Mouse (Mus musculus) left cerebral cortex, postnatal 25 days (tissue): ENCODE results near the gene Cox8b. TPM values are rescaled to one million over a fixed set of nuclear protein-coding genes. Genes with fewer than 3 reads are reported as not detected.

Experiments used
- DNase-seq, 2 experiments: peaks; one replicate each; pipeline ENCODE4 v3.0.0; 2022; ENCODE audit warnings: low spot score in 2 of 2, mixed read lengths in 1 of 2
- intact Hi-C: fragments of 180-260 bp; cut with DNase I; formaldehyde crosslinking; loops from one replicate; pipeline ENCODE4 v1.15.1; 2025
- total RNA-seq, 2 experiments: library from RNA; stranded (reverse); gene quantifications; 2 replicates each; pipeline ENCODE4 v1.2.3; 2021

The Cox8b gene
- total RNA-seq, 2 experiments from 2014 or later, result 1.2 TPM; not detected in 1

DNA sequence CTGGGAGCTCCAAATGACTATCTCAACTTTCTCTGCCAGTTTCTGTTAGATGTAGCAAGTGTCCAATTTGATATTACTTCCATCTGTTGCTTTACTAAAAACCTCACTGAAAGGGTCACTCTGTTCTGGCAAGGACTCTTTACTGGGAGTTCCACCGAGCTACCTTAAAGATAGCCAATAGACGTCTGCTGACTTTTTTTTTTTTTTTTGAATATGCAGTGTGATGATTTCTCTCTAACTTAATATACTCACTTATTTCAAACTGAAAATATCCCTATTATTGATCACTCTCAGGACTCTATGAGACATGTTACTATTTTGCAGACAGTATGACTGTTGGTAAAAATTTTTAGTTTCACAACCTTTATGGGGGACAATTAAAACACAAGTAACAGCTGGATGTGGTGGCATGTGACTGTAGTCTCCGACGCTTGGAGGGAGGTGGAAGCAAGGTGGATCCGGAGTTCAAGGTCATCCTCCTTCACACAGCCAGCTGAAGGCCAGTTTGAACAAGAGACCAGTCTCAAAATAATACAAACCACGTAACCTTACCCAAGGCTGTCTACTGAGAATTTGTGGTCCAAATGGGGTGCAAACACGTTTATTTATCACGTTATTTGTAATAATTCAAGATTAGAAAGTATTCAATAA is 19.3 kb downstream of the Cox8b start:
- intact Hi-C loops, result loop anchor here (1.0 kb wide), 1 partner anchor 25 kb away; the partner anchor contains the start of genes Gm45785 and Ric8a
- no peak for DNase-seq

DNA sequence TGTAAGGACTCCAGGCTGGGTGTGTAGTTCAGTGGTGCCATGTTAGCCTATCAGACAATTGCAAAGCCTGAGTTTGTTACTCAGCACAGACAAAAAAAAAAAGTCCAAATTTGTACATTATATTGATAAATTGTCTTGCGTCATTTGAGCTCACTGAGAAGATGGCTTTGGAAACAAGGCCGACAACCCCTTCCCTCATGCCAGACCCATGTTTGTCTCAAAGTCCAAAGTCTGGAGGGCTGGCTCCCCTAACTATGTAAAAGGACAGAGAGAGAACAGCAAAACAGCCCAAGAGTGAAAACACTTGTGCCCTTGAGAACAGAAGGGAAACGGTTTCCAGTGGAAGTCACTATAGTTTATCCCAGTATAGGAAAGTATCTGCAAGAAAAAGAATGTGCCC is 19.8 kb downstream of the Cox8b start:
- intact Hi-C loops, result no loop called here
- DNase-seq, result no peak

DNA sequence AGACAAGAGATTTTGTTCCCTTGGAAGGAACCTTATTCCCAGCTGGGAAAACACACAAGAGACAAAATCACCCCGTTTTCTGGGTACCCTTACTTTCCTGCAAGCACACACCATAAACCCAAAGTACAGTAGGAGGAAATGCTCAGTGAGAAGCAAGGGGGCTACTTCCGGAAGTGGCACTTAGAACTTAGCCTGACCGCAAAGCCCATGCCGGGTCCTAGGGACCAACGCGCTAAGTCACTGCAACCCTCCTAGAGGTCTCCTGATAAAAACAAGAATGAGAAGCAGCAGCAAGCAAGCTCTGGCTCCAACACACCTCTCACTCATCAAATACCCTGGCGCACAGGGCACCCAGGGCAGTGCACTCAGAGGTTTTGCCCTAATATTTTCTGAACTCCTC is 20.9 kb downstream of the Cox8b start:
- DNase-seq, result no peak
- intact Hi-C loops, result no loop called here

DNA sequence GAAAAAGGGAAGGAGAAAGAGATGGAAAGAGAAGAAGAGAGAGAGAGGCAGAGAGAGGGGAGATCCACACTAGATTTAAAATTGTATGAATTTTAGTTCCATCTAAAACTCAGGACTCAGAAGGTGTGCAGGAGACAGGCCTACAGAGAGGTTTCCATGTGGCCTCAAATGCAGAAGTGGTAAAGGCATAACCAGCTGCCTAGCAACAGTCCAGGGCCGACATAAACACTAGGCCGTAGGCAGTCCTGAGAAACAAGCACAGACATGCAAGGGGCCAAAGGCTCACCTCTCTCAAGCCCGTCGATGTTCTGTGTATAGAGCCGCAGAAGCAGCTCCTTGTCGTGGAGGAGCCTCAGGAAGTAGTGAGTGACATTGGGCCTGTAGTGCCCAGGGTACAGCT is 22.9 kb downstream of the Cox8b start:
- intact Hi-C loops, result no loop called here
- no peak for DNase-seq

DNA sequence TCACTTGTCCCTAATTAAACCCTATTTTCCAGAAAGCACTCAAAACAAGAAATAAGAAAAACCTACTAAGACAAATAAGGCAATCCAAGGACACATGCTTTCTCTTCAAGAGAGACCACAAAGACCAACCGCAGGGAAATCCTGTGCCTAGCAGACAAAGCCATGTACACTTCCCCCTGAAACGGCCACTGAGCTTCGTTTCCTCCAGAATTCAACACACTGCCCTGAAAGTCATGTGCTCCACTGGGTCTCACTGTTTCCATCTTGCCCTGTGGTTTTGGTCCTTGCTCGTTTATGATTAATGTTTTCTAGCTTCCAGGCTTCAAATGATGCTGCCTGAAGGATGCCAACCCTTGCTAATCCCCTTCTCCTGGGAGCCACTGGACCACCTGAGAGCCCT is 26.0 kb downstream of the Cox8b start:
- intact Hi-C loops, result no loop called here
- no peak for DNase-seq

DNA sequence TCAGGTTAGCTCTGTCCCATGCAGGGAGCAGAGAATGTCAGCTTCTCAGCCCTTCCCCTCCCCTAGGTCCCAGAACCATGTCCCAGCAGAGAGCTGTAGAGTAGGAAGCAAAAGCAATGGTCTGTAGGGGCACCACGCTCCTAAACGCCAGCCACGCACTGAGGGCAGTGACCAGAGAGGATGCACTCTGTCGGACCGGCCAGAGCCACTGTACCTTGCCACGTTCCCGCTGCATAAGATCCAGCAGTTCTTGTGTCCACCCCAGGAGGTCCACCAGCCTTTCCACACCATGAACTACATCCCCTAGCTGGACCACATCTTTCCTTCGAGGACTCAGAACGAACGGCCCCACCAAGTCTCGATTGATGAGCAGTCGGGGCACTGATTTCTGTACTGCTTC is 35.5 kb downstream of the Cox8b start:
- intact Hi-C loops, result no loop called here

DNA sequence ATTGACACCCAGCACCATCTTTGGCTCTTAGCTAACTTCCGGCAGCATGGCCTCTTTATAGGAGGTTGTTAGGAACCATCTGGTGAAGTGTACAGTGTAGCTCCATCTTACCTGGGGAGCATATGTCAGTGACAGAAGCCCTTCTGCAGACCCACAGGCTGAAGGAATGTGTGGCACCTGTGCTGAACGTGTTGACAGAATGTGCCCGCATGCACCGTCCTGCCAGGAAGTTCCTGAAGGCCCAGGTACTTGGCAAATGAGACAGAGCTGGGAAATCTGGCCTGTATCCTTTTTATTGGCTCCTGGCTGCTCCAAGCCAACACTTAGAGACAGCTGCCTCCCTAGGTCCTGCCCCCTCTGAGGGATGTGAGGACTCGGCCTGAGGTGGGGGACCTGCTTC is 39.5 kb downstream of the Cox8b start:
- intact Hi-C loops, result no loop called here
- no peak for DNase-seq

More for the DNA sequence above, 35.5 kb downstream of the Cox8b start:
- no peak for DNase-seq

DNA sequence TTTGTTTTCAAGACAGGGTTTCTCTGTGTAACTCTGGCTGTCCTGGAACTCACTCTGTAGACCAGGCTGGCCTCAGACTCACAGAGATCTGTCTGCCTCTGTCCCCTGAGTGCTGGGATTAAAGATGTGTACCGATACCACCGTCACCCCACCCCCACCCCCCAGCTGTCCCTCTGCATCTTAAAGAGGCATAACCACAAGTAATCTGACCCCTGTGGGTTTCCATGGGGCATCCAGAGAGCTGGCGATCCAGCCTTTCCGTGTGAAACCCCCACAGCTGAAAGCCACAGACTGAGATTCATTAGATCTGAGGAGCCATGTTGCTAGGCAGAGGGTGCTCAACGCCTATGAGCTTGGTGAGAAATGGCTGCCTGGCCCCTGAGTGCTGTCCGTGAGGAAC is 40.2 kb downstream of the Cox8b start:
- DNase-seq, result no peak
- intact Hi-C loops, result no loop called here

DNA sequence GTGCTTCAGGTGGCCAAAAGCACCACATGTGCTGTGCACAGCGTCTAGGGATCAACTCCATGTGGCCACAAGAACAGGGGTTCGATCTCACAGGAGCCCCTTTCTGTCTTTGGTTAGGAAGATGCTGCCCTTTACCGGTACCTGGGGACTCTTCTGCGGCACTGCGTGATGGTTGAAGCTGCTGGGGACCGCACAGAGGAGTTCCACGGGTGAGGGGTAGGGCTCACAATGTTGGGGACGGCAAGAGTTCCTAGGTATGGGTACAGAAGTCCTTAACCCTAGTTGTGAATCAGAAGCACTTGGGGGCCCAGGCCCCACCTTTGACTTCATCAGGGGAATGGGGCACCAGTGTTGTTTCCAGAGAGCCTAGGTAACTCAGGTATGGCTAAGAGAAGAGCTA is 41.5 kb downstream of the Cox8b start:
- intact Hi-C loops, result no loop called here
- DNase-seq, result no peak

DNA sequence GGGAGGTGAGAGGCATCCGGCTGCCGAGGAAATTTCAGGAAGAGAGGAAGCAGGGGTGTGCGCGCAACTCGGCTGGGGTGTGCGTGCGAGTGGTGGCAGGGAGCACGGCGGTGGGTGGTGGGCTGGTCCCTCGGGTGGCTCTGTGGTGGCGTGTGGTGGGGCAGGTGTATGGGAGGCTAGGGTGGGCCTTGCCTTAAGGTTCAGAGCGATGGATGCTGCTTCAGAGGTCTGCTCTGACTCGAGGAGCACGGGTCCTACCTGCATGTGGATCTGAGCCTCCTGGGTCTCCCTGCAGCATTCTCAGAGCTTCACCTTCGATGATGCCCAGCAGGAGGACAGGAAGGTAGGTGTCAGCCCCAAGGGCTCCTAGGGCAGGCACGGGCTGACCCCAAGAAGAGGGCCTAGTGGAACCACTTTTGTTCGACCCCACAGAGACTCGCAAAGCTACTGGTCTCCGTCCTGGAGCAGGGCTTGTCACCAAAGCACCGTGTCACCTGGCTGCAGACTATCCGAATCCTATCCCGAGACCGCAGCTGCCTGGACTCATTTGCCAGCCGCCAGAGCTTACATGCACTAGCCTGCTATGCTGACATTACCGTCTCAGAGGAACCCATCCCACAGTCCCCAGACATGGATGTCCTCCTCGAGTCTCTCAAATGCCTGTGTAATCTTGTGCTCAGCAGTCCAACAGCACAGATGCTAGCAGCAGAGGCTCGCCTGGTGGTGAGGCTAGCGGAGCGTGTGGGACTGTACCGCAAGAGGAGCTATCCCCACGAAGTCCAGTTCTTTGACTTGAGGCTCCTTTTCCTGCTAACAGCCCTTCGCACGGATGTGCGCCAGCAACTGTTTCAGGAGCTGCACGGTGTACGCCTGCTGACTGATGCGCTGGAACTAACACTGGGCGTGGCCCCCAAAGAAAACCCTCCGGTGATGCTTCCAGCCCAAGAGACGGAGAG is 42.4 kb downstream of the Cox8b start, which contains the start of gene Bet1l:
TSS of gene Bet1l (minus strand) at position 28 of the 956 bp plus-strand sequence.
- DNase-seq, result peak; percentile 32 to 37
- intact Hi-C loops, result loop anchor here (1.0 to 2.0 kb wide), 2 partner anchors 203 to 314 kb away; partner anchors contain the start of genes B4galnt4 and Rnh1

DNA sequence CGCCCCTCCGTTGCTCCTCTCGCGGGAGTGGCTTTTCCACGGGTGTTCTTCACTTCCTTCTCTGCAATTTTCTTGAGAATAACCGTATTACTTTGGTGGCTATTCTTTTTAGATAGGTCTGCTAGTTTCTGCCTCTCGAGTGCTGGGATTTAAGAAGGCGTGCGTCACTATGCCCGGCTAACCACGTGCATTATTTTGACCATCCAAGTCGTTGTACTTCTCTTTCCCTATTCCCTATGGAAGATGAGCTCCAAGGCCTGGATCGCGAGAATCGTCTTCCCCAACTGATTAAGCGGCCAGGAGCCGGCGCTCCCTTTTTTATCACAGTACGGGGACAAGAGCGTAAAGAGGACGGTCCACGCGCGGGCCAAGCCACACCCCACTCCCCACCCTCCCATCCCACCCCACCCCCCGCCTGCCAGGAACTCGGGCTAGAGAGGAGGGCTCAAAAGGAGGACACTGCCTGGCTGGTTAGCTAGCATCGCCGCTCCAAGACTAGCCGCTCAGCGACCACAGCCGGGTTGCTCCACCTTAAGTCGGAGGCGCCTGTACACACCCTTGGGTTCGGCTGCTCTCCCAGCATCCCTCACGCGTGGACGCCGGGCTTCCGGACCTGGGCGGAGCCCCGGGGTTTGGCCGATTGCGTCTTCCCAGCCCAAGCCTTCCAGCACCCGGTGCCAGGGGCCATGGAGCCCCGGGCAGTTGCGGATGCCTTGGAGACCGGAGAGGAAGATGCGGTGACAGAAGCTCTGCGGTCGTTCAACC is 43.3 kb downstream of the Cox8b start, which contains the start of gene Ric8a:
TSS of gene Ric8a (plus strand) at position 173 of the 765 bp plus-strand sequence.
- intact Hi-C loops, result loop anchor here (1.0 to 2.0 kb wide), 3 partner anchors 24 to 315 kb away; partner anchors contain the start of genes B4galnt4, Psmd13 and Rnh1
- peak; percentile 89 to 93 for DNase-seq

DNA sequence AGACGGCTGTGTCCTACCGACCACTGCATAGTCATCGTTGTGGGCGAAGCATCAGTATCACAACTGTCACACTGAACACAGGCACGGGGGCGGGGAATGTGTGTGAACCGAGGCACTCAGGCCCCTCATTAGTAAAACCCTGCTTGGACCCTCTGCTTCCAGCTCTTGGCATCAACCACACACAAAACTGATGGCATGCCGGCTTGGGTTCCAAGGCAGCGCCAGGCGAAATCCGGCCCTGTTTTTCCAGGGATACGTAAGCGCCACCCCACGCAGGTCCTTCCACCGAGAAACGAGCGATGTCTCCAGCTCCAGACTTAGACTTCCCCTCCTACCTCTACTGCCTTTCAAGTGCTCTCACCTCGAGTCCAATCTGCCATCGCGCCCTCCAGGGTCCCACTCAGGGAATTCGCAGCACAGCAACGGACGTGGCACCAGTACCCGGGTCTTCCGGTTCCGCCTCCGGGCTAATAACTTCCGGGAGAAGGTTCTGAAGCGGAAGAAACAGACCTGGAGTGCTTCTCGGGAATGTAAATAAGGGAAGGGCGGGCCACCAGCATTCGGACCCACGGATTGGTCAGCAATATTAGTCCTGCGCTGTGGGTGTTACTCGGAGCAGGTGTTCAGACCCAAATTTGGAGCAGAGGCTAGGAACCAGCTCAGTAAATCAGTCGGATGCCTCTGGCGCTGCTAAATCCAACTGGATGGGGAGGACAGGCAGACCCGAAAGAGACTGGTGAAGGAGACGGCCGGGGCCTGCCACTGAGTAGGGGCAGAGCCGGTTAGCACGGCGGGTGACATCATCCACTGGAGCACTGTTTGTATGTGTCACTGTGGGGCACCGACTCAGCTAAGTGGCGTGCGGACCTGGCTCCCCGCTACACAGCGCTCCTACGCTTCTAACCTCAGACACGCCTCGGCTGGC is 44.1 kb downstream of the Cox8b start, which contains the start of gene Gm45785:
TSS of gene Gm45785 (minus strand) at position 472 of the 925 bp plus-strand sequence.
- intact Hi-C loops, result loop anchor here (1.0 to 2.0 kb wide), 2 partner anchors 25 to 205 kb away; partner anchors contain the start of genes B4galnt4 and Psmd13
- DNase-seq, result peak; percentile 82 to 95

DNA sequence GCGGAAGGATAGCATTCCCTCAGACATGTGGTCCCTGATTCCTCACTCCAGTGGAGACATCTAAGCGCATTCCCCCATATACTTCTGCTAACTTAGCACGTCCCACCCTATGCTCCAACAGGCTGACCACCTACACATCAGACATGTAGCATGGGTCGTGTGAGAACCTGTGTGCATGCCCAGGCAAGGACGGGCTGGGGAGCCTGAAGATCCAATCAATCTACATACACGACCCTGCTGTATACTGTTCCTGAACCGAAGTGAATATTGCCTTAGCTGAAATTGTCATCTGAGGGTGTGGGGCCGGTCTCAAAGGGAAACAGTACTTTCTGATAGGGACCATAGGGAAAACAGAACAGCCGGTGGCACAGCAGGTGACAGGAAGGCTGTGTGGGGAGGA is 45.1 kb downstream of the Cox8b start:
- intact Hi-C loops, result no loop called here
- no peak for DNase-seq

DNA sequence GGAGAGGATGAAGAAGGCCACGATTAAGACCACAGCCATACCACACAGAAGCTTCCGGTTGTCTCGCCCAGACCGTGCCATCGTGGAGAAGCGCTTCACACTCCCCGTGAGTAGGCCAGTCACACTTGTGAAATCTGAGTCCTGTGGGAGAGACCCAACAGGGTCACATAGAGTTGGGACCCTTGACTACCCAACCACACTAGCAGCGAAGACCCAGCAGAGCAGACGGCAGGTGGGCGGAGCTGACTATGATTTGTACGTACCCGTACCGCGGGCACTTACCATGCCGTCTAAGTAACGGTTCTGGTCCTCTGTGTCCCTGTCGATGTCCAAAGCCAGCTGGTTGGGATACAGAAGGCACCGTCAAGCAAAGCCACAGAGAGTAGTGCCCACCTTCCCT is 45.8 kb downstream of the Cox8b start:
- intact Hi-C loops, result no loop called here

DNA sequence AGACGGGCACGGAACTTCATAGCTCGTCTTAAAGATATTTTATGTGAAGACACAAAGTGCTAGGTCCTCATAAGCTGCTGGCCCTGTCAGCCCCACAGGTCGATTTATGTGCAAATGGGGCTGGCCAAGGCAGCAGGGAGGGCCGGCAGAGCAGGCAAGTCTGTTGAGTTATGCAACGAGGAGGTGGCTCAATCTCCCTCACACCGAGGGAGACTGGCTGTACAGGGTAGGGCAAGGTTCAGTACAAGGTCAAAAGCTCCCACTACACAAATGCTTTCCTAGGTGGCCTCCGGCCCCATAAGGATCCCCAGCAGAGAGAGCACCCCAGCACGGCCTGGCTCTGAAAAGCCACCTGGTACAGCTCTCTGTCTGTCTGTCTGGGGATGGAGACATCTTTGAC is 46.9 kb downstream of the Cox8b start:
- intact Hi-C loops, result no loop called here
- DNase-seq, result no peak

More for the DNA sequence above, 45.8 kb downstream of the Cox8b start:
- no peak for DNase-seq

DNA sequence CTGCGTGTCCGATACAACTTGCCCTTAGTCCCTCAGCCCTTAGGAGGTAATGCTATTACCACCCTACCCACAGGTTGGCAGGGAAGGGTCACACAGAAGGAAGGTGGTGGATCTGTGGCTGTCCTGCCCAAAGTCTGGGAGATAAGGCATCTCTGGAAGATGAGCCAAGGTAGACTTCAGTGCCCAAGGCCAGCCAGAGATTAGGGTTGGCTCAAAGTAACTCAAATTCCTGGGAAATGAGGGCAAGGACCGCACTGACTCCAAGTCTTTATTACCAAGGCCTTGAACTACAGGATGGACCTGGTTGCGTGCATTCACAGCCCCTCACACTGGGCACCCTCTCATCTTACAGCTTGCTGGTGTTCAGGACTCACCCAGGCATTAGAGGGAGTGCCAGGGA is 48.3 kb downstream of the Cox8b start:
- intact Hi-C loops, result no loop called here
- DNase-seq, result no peak
